Mouse (Mus musculus) hindbrain, embryonic 12.5 days (tissue): ENCODE results near the gene Gm20388. TPM values are rescaled to one million over a fixed set of nuclear protein-coding genes. Genes with fewer than 3 reads are reported as not detected.

Experiments used
- ATAC-seq: fragments of 200-750 bp; cut with Nextera tagmentation; 2 replicates; pipeline ENCODE4 v1.8.0; 2017; ENCODE audit warnings: moderate TSS enrichment; ENCODE audit not compliant: low FRiP score
- H3K27ac ChIP-seq: fragments of 300-500 bp; sonication (generic); 2 replicates; pipeline ENCODE4 v1.5.1; 2016; ENCODE audit warnings: mild to moderate bottlenecking
- H3K27me3 ChIP-seq: fragments of 300-500 bp; sonication (generic); 2 replicates; pipeline ENCODE4 v1.6.1; 2016; ENCODE audit warnings: mild to moderate bottlenecking
- H3K36me3 ChIP-seq: fragments of 300-500 bp; sonication (generic); 2 replicates; pipeline ENCODE4 v1.6.1; 2016; ENCODE audit warnings: mild to moderate bottlenecking
- H3K4me1 ChIP-seq: fragments of 300-500 bp; sonication (generic); 2 replicates; pipeline ENCODE4 v1.6.1; 2016
- H3K4me2 ChIP-seq: fragments of 300-500 bp; sonication (generic); replicated peaks from 2 replicates; pipeline ENCODE4 v1.6.1; 2016; ENCODE audit warnings: mild to moderate bottlenecking
- H3K4me3 ChIP-seq: fragments of 300-500 bp; sonication (generic); 2 replicates; pipeline ENCODE4 v1.5.1; 2016; ENCODE audit warnings: mild to moderate bottlenecking
- H3K9ac ChIP-seq: fragments of 300-500 bp; sonication (generic); 2 replicates; pipeline ENCODE4 v1.6.1; 2016; ENCODE audit warnings: mild to moderate bottlenecking, moderate library complexity
- H3K9me3 ChIP-seq: fragments of 300-500 bp; sonication (generic); replicated peaks from 2 replicates; pipeline ENCODE4 v1.6.1; 2016; ENCODE audit warnings: mild to moderate bottlenecking
- WGBS: fragments of 180-500 bp; shearing (Covaris S2); methylation state at CpG from one replicate; pipeline ENCODE4 v1.1.7; 2016; 5-methylcytosine and 5-hydroxymethylcytosine counted together
- polyA plus RNA-seq: library from polyadenylated mRNA; unstranded; fragments of >200 nt; fragmentation: Nextera tagmentation; extraction: Ambion mirVana; gene quantifications from 2 replicates; pipeline ENCODE4 v1.2.1, GENCODE M21; 2016

Gm20388 gene
- polyA plus RNA-seq, 1 experiment from 2014 or later, result not detected

GRCm38 (mm10) chr8:120506562-120506961, 595.9 kb downstream of the Gm20388 start:
- Histone ChIP-seq H3K36me3 (no peaks in the 10 kb centered on the region), H3K27ac (peak overlapping the region; percentile 90; the same call in 1 of the 2 replicates), H3K9me3 (no peaks in the 10 kb centered on the region), H3K4me3 (no peak overlapping the region), H3K4me2 (peak overlapping the region; percentile 57), H3K27me3 (peaks cover 10% of the 10 kb centered on the region; the same call in 1 of the 2 replicates), H3K4me1 (peaks cover 98% of the 10 kb centered on the region), H3K9ac (peak overlapping the region; percentile 23; the same call in 1 of the 2 replicates)
- 54% methylated on average over 2 of the region's 2 CpGs for WGBS
- no peak for ATAC-seq

- Histone ChIP-seq H3K36me3 (no peaks in the 10 kb centered on the region), H3K27ac (no peak overlapping the region; the same call in 1 of the 2 replicates), H3K9ac (no peak overlapping the region), H3K27me3 (peaks cover 10% of the 10 kb centered on the region; the same call in 1 of the 2 replicates), H3K4me1 (peaks cover 99% of the 10 kb centered on the region), H3K4me2 (no peak overlapping the region), H3K4me3 (no peak overlapping the region), H3K9me3 (no peaks in the 10 kb centered on the region)
- WGBS, result 84% methylated on average over 9 of the region's 9 CpGs
- no peak for ATAC-seq
Observed at GRCm38 (mm10) chr8:120507290-120507689, 596.6 kb downstream of the Gm20388 start.

- Histone ChIP-seq H3K9me3 (no peaks in the 10 kb centered on the region), H3K36me3 (no peaks in the 10 kb centered on the region), H3K4me3 (0 out of 2 replicates have a peak overlapping the region, but pooled peaks have one; percentile 3), H3K4me1 (peaks cover 99% of the 10 kb centered on the region), H3K27ac (peak overlapping the region; percentile 78), H3K9ac (peak overlapping the region; percentile 32; the same call in 1 of the 2 replicates), H3K4me2 (peak overlapping the region; percentile 41), H3K27me3 (peaks cover 10% of the 10 kb centered on the region; the same call in 1 of the 2 replicates)
- 2% methylated on average over 21 of the region's 21 CpGs for WGBS
- ATAC-seq, result peak; percentile 76
Observed at GRCm38 (mm10) chr8:120509136-120510034, 598.7 kb downstream of the Gm20388 start.

GRCm38 (mm10) chr8:120510035-120510416, 599.4 kb downstream of the Gm20388 start:
- peak overlapping the region; percentile 41 for H3K4me2 ChIP-seq
- peak overlapping the region; percentile 78 for H3K27ac ChIP-seq
- H3K9me3 ChIP-seq, result no peaks in the 10 kb centered on the region
- peaks cover 99% of the 10 kb centered on the region for H3K4me1 ChIP-seq
- peaks cover 10% of the 10 kb centered on the region; the same call in 1 of the 2 replicates for H3K27me3 ChIP-seq
- no peaks in the 10 kb centered on the region for H3K36me3 ChIP-seq
- WGBS, result 2% methylated on average over 4 of the region's 6 CpGs
- ATAC-seq, result no peak
- H3K9ac ChIP-seq, result no peak overlapping the region
- H3K4me3 ChIP-seq, result no peak overlapping the region

- Histone ChIP-seq H3K4me2 (0 out of 2 replicates have a peak overlapping the region, but pooled peaks have one; percentile 15), H3K36me3 (no peaks in the 10 kb centered on the region), H3K27me3 (peaks cover 10% of the 10 kb centered on the region; the same call in 1 of the 2 replicates), H3K27ac (peak overlapping the region; percentile 60), H3K4me1 (peaks cover 99% of the 10 kb centered on the region), H3K9ac (peak overlapping the region; percentile 15), H3K9me3 (no peaks in the 10 kb centered on the region), H3K4me3 (no peak overlapping the region)
- WGBS, result 22% methylated on average over 5 of the region's 5 CpGs
- ATAC-seq, result no peak
Observed at GRCm38 (mm10) chr8:120510863-120511457, 600.3 kb downstream of the Gm20388 start.

- WGBS, result 32% methylated on average over 8 of the region's 8 CpGs
- H3K27me3 ChIP-seq, result peaks cover 7% of the 10 kb centered on the region; the same call in 1 of the 2 replicates
- 0 out of 2 replicates have a peak overlapping the region, but pooled peaks have one; percentile 13 for H3K4me2 ChIP-seq
- no peak overlapping the region for H3K4me3 ChIP-seq
- H3K9ac ChIP-seq, result peak overlapping the region; percentile 13; the same call in 1 of the 2 replicates
- no peaks in the 10 kb centered on the region for H3K36me3 ChIP-seq
- peak overlapping the region; percentile 50 for H3K27ac ChIP-seq
- H3K4me1 ChIP-seq, result peaks cover 99% of the 10 kb centered on the region
- H3K9me3 ChIP-seq, result no peaks in the 10 kb centered on the region
- no peak for ATAC-seq
Observed at GRCm38 (mm10) chr8:120511737-120512136, 601.1 kb downstream of the Gm20388 start.

GRCm38 (mm10) chr8:120512326-120512725, 601.7 kb downstream of the Gm20388 start:
- Histone ChIP-seq H3K9me3 (no peaks in the 10 kb centered on the region), H3K9ac (peak overlapping the region; percentile 13; the same call in 1 of the 2 replicates), H3K4me2 (0 out of 2 replicates have a peak overlapping the region, but pooled peaks have one; percentile 13), H3K4me3 (no peak overlapping the region), H3K4me1 (peaks cover 100% of the 10 kb centered on the region), H3K36me3 (no peaks in the 10 kb centered on the region), H3K27ac (peak overlapping the region; percentile 50), H3K27me3 (peaks cover 7% of the 10 kb centered on the region; the same call in 1 of the 2 replicates)
- WGBS, result 21% methylated on average over 11 of the region's 11 CpGs
- no peak for ATAC-seq

GRCm38 (mm10) chr8:120513145-120513544, 602.5 kb downstream of the Gm20388 start:
- Histone ChIP-seq H3K4me1 (peaks cover 100% of the 10 kb centered on the region), H3K27me3 (peaks cover 7% of the 10 kb centered on the region; the same call in 1 of the 2 replicates), H3K27ac (peak overlapping the region; percentile 94), H3K4me3 (no peak overlapping the region), H3K9me3 (no peaks in the 10 kb centered on the region), H3K36me3 (no peaks in the 10 kb centered on the region), H3K9ac (peak overlapping the region; percentile 56), H3K4me2 (peak overlapping the region; percentile 32; the same call in 1 of the 2 replicates)
- 27% methylated on average over 6 of the region's 6 CpGs for WGBS
- ATAC-seq, result no peak

- ATAC-seq, result peak; percentile 33
- peak overlapping the region; percentile 56 for H3K9ac ChIP-seq
- peaks cover 100% of the 10 kb centered on the region for H3K4me1 ChIP-seq
- peak overlapping the region; percentile 94 for H3K27ac ChIP-seq
- H3K4me3 ChIP-seq, result no peak overlapping the region
- 9% methylated on average over 26 of the region's 26 CpGs for WGBS
- H3K4me2 ChIP-seq, result peak overlapping the region; percentile 32
- no peaks in the 10 kb centered on the region for H3K9me3 ChIP-seq
- no peaks in the 10 kb centered on the region for H3K36me3 ChIP-seq
- H3K27me3 ChIP-seq, result peaks cover 7% of the 10 kb centered on the region; the same call in 1 of the 2 replicates
Observed at GRCm38 (mm10) chr8:120513638-120514461, 603.2 kb downstream of the Gm20388 start.

GRCm38 (mm10) chr8:120515214-120515613, 604.6 kb downstream of the Gm20388 start:
- H3K4me3 ChIP-seq, result no peak overlapping the region
- no peaks in the 10 kb centered on the region for H3K9me3 ChIP-seq
- H3K27me3 ChIP-seq, result peaks cover 7% of the 10 kb centered on the region; the same call in 1 of the 2 replicates
- H3K4me2 ChIP-seq, result no peak overlapping the region
- 95% methylated on average over 2 of the region's 2 CpGs for WGBS
- no peak overlapping the region; the same call in 1 of the 2 replicates for H3K27ac ChIP-seq
- ATAC-seq, result no peak
- H3K9ac ChIP-seq, result no peak overlapping the region
- H3K4me1 ChIP-seq, result peaks cover 100% of the 10 kb centered on the region
- no peaks in the 10 kb centered on the region for H3K36me3 ChIP-seq

GRCm38 (mm10) chr8:120515650-120516049, 605.0 kb downstream of the Gm20388 start:
- Histone ChIP-seq H3K27ac (peak overlapping the region; percentile 74), H3K27me3 (peaks cover 5% of the 10 kb centered on the region; the same call in 1 of the 2 replicates), H3K36me3 (no peaks in the 10 kb centered on the region), H3K4me3 (no peak overlapping the region), H3K4me1 (peaks cover 100% of the 10 kb centered on the region), H3K9ac (no peak overlapping the region), H3K9me3 (no peaks in the 10 kb centered on the region), H3K4me2 (no peak overlapping the region)
- ATAC-seq, result no peak
- 86% methylated on average over 6 of the region's 6 CpGs for WGBS
